Mouse (Mus musculus) adipose tissue, adult 10 weeks (tissue): ENCODE data around the gene Nkain2. TPM values are rescaled to one million over a fixed set of nuclear protein-coding genes. Genes with fewer than 3 reads are reported as not detected.

ENCODE experiments used
- polyA plus RNA-seq: library from polyadenylated mRNA; stranded (reverse); fragments of 350-450 nt; fragmentation: Illumina TruSeq; extraction: RNeasy Lipid Tissue Mini Kit (QIAGEN cat#74804); gene quantifications from one replicate; pipeline ENCODE4 v1.2.3, GENCODE M21; 2014; ENCODE audit warnings: low read depth, low replicate concordance

Gene Nkain2
- polyA plus RNA-seq = 0.12 TPM

GRCm38 (mm10) chr10:32889652-32890506 is at the start of gene Nkain2:
Gene Nkain2, minus strand, starts transcription at chr10:32890462.

Other genes with a start within 250 kb of the Nkain2 start
- gene Trdn, start 190.1 kb upstream of the Nkain2 start, polyA plus RNA-seq = not detected